Mouse (Mus musculus): ENCODE results near the gene Mocs1.

Gene Mocs1

DNA sequence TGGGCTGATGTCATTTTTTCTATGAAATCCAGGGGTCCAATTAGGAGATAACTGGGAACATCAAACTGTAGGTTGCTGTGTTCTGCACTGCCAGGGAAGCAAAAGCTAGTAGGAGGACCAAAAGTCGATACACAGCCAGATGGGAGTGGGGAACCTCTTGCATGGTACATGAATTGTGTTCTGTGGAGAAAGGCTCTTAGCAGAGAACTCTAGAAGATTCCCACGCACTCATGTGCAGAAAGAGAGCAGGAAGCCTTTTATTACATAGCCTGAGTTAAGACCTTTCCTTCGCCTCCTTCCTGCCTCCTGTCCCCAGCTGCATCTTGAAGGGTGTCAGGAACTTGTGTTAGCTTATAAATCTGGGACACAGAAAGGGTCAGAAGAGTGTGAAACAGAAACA, 53.7 kb downstream of the Mocs1 start:
- DNase-seq (ENCODE audit: low read depth, low spot score) = no peak

DNA sequence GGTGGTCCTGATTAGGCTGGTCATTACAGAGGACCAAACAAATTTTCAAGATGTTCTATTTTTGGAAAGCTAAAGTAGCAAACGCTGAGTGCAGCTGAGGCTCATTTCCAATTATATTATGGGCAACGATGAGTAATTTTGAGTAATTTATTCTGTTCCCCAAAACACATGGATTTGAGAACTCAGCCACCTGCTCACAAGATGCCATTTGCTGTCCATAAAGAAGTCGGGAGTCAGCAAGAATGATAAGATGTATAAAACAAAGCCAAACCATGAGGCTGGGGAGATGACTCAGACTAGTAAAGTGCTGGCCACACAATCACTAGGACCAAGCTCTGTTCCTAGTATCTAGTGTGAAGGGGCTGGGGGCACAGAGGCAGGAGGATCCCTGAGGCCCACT, 56.3 kb downstream of the Mocs1 start:
- peak; percentile 8 for DNase-seq (ENCODE audit: low read depth, low spot score)

DNA sequence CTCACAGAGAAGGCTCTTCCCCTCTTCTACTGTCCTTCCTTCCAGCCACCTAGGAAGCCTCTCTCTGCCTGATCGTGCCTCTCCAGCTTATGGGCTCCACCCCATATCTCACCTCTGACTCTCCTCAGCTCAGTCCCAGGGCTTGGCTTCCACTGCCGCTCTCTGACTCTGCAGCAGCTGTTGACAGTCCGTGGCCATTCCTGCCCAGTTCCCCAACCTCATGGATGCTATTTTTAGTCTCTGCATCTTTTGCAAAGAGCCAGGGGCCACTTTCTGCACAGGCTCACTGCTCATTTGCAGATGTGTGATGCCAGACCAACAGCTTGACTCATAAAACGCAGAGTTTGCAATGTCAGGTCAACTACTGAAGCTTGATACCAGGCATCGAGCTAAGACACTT, 60.9 kb downstream of the Mocs1 start:
- DNase-seq (ENCODE audit: low read depth, low spot score) = no peak

DNA sequence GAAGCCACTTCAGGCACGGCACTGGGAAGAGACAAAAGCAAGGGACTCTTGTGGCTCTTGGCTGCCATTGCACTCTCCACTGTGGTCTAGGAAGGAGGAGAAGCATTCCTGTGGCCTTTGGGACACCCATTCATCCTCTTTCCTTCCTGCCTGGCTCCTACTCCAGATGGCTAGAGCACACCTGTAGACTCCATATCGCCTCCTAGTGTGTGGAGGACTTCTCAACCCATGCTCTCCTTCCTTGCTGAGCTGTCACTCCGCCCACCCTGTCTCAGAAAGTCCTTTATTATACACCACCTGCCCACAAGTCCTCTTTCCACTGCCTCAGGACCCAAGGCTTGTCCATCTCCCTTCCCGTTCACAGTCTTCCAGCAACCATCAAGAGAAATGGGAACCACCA, 65.1 kb downstream of the Mocs1 start:
- no peak for DNase-seq (ENCODE audit: low read depth, low spot score)

DNA sequence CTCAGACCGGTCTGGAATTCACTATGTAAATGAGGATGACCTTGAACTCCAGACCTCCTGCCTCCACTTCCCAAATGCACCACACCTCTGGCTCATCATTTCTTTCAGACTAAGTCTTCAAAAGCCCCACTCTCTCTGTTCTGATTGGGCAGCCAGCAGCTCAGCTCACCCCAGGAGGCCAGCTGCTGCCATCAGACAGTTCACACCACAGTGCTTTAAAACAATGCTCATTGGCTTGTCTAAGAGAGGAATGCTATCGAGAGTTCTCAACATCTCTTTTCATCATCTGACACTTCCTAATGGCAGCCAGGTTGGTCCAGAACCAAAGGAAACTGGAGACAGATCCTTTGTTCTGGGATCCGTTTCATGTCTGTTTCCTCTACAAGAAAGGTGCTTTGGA, 70.0 kb downstream of the Mocs1 start:
- no peak for DNase-seq (ENCODE audit: low read depth, low spot score)

DNA sequence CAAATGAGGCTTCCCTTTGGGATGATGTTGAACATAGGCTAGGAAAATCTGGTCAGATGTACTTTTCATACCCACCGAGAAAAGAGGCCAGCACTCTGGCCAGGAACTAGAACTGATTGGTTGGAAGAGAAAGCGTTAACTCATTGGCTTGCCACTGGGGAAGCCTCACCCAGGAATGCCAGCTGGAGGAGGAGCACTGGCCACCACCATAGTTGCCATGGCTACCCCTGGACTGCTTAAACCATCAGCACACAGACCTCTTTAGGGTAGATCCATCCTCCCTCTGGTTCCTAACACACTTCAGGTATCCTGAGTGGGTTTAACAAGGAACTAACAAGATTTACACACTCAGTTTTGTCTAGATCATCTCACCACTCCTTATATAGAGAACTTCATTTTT, 71.5 kb downstream of the Mocs1 start:
- no peak for DNase-seq (ENCODE audit: low read depth, low spot score)

DNA sequence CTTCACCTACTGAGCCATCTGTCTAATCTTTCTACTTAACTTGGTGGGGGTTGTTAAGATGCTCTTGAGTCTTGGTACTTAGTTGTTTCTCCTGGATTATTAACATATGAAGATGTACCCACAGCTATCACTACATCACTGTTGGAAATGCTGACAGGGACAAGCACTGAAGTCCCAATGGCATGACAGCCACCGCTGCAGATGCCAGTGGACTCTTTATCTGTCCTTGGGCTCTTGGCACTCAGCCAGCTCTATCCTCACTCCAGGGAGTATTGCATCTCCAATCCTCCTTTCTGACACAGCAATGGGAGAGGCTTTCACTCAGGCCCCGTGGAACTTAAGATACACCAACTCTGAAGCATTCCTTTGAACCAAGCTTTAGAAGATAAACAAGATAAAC, 72.1 kb downstream of the Mocs1 start:
- DNase-seq (ENCODE audit: low read depth, low spot score) = no peak

DNA sequence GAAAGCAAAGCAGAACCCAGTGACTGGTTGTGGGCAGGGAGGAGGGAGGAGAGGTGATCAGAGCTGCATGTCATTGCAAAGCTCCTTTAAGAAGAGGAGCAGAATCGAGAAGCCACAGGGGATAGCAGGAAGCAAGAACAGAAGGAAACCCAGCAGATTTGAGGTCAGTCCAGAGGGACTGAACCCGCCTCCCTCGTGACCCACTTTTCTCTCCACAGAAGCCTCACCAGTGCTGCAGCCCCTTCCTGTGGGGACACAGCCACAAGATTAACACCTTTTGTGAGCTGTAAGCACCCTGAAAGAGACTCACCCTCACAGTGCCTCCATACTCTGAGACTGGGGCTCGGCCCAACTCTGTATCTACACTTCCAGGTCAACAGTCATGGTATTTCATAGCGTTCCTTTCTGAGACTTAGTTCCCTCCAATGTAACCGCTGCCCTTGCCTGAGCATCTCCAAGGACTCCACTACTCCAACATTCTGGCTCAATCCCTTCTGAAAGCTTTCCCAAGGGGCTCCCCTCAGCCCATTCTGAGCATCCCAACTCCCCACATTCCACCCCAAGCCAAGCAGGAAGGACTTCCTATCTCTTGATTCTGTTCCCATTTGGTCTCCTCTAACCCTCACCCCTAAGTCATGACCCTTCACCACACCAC, 75.2 kb downstream of the Mocs1 start:
- DNase-seq (ENCODE audit: low read depth, low spot score) = no peak

All from brain, embryonic 18.5 days (tissue).